Mouse (Mus musculus) c-Kit-negative CD71-positive TER-119-positive erythroid progenitor cells, embryonic 14.5 days (primary cell): ENCODE results near the gene Vstm5.
"Not testable (repeated sequence)": the region's sequence is repeated elsewhere in the genome, so short reads cannot be mapped to it uniquely, and the experiment has no call there.

Source experiments
- DNase-seq: peaks from one replicate; pipeline ENCODE4 v3.0.0-alpha.2; 2013; ENCODE audit warnings: low read depth, low spot score

Vstm5 gene

GRCm38 (mm10) chr9:15239042-15239925 lies at the start of gene Vstm5:
TSS of gene Vstm5 (plus strand) at chr9:15239045.
- no peak for DNase-seq

- DNase-seq, result not testable (repeated sequence)
These were observed 44.0 kb upstream of the Vstm5 start for GRCm38 (mm10) chr9:15194806-15195205.

DNA sequence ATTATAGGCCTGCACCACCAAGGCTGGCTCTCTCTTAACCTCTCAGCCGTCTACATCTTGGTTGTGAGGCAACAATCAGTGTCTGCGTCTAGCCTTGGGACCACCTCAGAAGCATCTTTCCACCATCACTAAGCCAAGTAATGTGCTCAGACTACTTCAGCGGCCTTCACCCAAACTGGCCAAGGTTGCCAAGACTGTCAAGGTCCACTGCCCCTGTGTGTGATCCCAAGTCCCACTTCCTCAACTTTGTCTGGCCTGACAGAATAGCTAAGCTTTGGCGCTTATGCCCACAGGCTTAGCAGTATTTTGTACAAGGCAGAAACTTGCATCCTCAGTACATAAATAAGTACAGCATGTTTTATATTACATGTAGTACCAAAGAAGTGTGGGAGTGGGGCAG lies 32.2 kb upstream of the Vstm5 start:
- DNase-seq, result no peak

DNA sequence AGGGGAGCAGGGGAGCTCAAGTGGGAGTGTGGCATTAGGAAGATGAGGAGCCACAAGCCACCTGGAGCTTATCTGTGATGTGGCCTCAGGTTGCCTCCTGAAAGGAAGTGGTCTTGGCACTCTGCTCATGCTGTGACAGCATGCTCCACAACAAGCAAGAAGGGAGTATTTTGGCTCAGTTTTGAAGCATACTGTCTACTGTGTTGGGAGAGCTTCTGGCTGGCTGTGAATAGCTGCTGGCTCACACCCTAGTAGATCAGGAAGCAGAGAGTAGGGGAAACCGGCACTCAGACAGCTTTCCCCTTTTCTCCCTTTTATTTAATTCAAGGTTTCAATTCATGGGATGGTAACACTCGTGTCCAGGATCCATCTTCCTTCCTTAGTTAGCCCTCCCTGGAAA lies 29.5 kb upstream of the Vstm5 start:
- no peak for DNase-seq

DNA sequence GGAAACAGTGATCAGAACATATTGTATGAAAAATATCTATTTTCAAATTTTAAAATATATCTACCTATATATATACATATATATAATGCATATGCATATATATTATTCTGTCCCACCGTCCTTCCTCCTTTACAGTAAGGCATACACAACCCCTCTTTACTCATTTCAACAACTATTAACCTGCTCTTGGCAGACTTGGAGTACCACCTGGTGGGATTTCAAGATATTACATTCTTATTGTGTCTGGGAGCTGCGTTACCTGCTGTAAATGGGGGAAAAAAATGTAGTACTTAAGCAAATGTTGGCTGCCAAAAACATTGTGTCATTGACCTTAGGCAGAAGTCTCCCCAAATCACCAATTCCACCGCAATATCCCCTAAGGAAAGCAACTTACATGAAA lies 27.0 kb upstream of the Vstm5 start:
- no peak for DNase-seq

GRCm38 (mm10) chr9:15213695-15214094 lies 25.1 kb upstream of the Vstm5 start:
- DNase-seq, result no peak

DNA sequence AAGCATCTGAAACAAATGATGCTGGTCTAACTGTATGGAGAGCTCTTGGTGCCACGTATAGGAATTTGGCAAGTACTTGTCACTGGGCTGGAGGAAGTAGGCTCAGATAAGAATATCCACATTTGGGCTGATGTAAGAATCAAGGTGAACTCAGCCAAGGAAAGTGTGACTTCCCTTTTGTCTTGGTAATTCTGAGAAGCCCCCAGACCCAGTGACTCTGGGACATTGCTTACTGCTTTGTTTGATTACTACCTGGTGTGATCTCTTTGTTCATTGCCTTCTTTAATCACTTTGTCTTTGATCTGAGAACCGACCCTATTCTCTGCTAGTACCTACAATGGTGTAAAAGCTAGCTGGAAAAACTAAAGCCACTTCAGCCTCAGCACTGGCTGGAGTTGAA lies 13.9 kb upstream of the Vstm5 start:
- no peak for DNase-seq

DNA sequence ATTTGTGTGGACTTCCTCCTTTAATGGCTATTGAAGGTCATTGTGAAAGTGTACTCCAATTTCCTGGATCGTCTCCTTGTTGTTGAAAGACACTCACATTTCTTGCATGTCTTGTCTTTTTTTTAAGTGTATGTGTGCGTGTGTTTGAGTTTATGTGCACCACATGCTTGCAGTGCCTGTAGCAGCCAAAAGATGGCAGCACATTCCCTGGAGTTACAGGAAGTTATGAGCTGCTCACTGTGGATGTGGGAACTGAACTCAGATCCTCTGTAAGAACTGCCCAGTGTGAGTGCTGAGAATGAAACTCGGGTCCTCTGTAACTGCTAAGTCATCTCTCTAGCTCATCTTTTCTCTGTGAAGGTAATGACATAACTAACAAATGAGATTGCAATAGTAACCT lies 6.4 kb upstream of the Vstm5 start:
- DNase-seq, result no peak

GRCm38 (mm10) chr9:15233604-15234003 lies 5.2 kb upstream of the Vstm5 start:
- no peak for DNase-seq

GRCm38 (mm10) chr9:15235986-15236385 lies 2.9 kb upstream of the Vstm5 start:
- DNase-seq, result no peak

GRCm38 (mm10) chr9:15237516-15238296 lies 1.1 kb upstream of the Vstm5 start:
- DNase-seq, result no peak

- DNase-seq, result no peak
These were observed 401 bp upstream of the Vstm5 start for GRCm38 (mm10) chr9:15238297-15238990.

DNA sequence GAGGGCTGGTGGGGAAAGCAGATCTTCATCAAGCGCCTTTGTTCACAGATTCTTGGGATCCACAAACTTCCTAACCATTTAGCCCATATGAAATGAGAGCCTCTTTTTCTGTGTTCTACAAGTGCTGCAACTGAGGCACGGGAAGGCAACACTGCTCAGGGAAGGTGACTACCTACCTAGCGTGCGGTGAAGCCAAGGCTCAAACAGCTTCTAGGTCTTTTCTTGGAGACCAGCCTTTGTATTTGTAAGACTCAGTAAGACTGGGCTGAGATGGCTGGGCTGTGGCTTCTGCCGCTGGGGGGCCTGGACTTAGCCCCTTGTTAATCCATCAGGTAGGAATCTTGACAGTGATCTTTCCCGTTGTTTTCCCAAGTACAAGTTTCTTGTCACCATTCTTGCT lies 1.2 kb downstream of the Vstm5 start:
- no peak for DNase-seq

- no peak for DNase-seq
These were observed 2.2 kb downstream of the Vstm5 start for GRCm38 (mm10) chr9:15240863-15241595.

DNA sequence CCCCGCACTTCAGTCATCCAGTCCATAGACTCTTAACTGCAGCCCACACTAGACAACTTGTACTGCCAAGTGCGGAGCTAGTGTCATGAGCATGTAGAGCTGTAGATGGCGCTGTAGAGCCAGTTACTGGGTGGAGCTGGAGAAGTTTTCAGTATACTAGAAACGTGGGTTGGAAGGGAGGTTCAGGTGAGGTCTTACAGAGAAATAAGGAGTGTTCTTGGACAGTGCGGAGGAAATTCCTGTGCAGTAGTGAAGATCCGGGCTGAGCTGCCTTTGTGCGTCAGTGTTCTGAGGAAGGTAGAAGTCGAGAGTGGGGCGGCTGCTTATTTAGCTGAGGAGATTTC lies 2.7 kb downstream of the Vstm5 start:
- DNase-seq, result peak; percentile 9

- no peak for DNase-seq
These were observed 3.3 kb downstream of the Vstm5 start for GRCm38 (mm10) chr9:15242130-15242529.

- no peak for DNase-seq
These were observed 6.7 kb downstream of the Vstm5 start for GRCm38 (mm10) chr9:15245319-15246075.

- DNase-seq, result no peak
These were observed 11.5 kb downstream of the Vstm5 start for GRCm38 (mm10) chr9:15250376-15250775.

DNA sequence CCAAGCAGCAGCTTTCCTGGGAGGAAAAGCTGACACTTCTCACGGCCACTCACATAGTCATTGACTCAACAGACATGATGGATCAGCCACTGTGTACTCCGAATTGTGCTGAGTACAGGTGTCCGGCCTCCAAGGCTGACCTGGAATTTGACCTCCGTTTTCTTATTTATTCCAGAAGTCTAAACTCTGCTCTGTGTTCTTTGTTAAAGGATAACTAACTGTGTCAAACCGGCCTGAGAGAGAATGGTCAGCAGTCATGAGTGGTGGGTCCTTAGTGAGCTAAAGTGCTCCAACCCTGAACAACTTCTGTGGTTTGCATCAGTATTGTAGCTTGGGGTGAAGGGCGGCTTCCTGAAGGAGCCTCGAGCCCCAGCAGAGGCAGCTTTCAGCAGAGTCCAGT lies 13.4 kb downstream of the Vstm5 start:
- no peak for DNase-seq

GRCm38 (mm10) chr9:15254501-15254900 lies 15.7 kb downstream of the Vstm5 start:
- no peak for DNase-seq

- DNase-seq, result no peak
These were observed 17.4 kb downstream of the Vstm5 start for GRCm38 (mm10) chr9:15256214-15256613.
